In genomic region chr11:16592006-16592405, GRCm38 (mm10) we compare ENCODE assay signal across 8 mouse cellular contexts.
DNase-seq lines count a peak whose midpoint lies in the region; ATAC-seq and TF ChIP-seq lines count a peak whose summit lies in the region.

No protein-coding gene starts in this region.

- peaks cover 2% of the 10 kb centered on the region for H3K4me1 ChIP-seq in heart, adult 2 months (ENCODE audit: control insufficient read depth, insufficient read depth, low read length)
- peaks cover 13% of the 10 kb centered on the region for H3K4me1 ChIP-seq in forebrain, embryonic 14.5 days (ENCODE audit: control insufficient read depth, insufficient read depth, low read length)
- H3K4me1 ChIP-seq in limb, embryonic 13.5 days, result peaks cover 13% of the 10 kb centered on the region

- H3K27me3 ChIP-seq in heart, adult 2 months (ENCODE audit: control insufficient read depth, insufficient read depth, low read length), result no peaks in the 10 kb centered on the region
- H3K27me3 ChIP-seq in C2C12 (ENCODE audit: control insufficient read depth, insufficient read depth, insufficient read length), result no peaks in the 10 kb centered on the region
- no peaks in the 10 kb centered on the region for H3K27me3 ChIP-seq in forebrain, embryonic 14.5 days (replicated peaks; ENCODE audit: control insufficient read depth, insufficient read depth, low read length)
- H3K27me3 ChIP-seq in limb, embryonic 13.5 days, result no peaks in the 10 kb centered on the region

- peaks cover 2% of the 10 kb centered on the region; the same call in 1 of the 2 replicates for H3K36me3 ChIP-seq in heart, adult 2 months (ENCODE audit: control insufficient read depth, insufficient read depth, low read length)
- H3K36me3 ChIP-seq in C2C12 (ENCODE audit: control insufficient read depth, insufficient read depth), result no peaks in the 10 kb centered on the region
- no peaks in the 10 kb centered on the region for H3K36me3 ChIP-seq in forebrain, embryonic 14.5 days (ENCODE audit: control insufficient read depth, insufficient read depth, low read length)
- H3K36me3 ChIP-seq in limb, embryonic 13.5 days, result no peaks in the 10 kb centered on the region

- ATAC-seq in forebrain, embryonic 14.5 days, result peak; percentile 19; the same call in 1 of the 2 replicates
- ATAC-seq in limb, embryonic 13.5 days (ENCODE audit: low FRiP score, low read depth), result no peak
- no peak for ATAC-seq in inflammation-experienced regulatory T-cells, adult 6 months

- H3ac ChIP-seq in C2C12 (ENCODE audit: control insufficient read depth, insufficient read length, low read depth), result peak overlapping the region; percentile 45

- H3K4me3 ChIP-seq in heart, adult 2 months, result no peak overlapping the region
- no peak overlapping the region for H3K4me3 ChIP-seq in C2C12 (ENCODE audit: insufficient read depth, poor library complexity, severe bottlenecking)
- no peak overlapping the region for H3K4me3 ChIP-seq in forebrain, embryonic 14.5 days (ENCODE audit: low read depth, low read length)
- H3K4me3 ChIP-seq in limb, embryonic 13.5 days, result no peak overlapping the region

- TF ChIP-seq EP300 in heart, adult 2 months (IDR thresholded peaks at IDR 0.05; ENCODE audit: insufficient read depth, low read depth, low read length), result no peak

- WGBS in heart, adult 2 months, result 67% methylated on average over 4 of the region's 4 CpGs
- 36% methylated on average over 4 of the region's 4 CpGs for WGBS in forebrain, embryonic 14.5 days
- WGBS in limb, embryonic 13.5 days, result 72% methylated on average over 4 of the region's 4 CpGs

- H3K9ac ChIP-seq in heart, adult 2 months (ENCODE audit: low read depth, low read length), result no peak overlapping the region
- no peak overlapping the region for H3K9ac ChIP-seq in forebrain, embryonic 14.5 days (ENCODE audit: low read length)
- H3K9ac ChIP-seq in limb, embryonic 13.5 days, result no peak overlapping the region

- TF ChIP-seq CTCF in heart, adult 2 months (IDR thresholded peaks at IDR 0.05), result no peak
- no peak for TF ChIP-seq CTCF in C2C12 (IDR thresholded peaks at IDR 0.05; ENCODE audit: control insufficient read depth, insufficient read depth, insufficient read length)

- H3K4me2 ChIP-seq in forebrain, embryonic 14.5 days (ENCODE audit: low read length), result no peak overlapping the region
- H3K4me2 ChIP-seq in limb, embryonic 13.5 days (replicated peaks), result peak overlapping the region; percentile 3; the same call in 1 of the 2 replicates

- DNase-seq in heart, adult 2 months, result no peak
- no peak for DNase-seq in heart, postnatal 25 days (ENCODE audit: low spot score)
- DNase-seq in forebrain, embryonic 14.5 days (ENCODE audit: low spot score), result no peak
- DNase-seq in thymus, postnatal 25 days, result no peak
- DNase-seq in layer of hippocampus, adult 18-20 months (ENCODE audit: low spot score in 2 of 2), result no peak

- no peaks in the 10 kb centered on the region for H3K79me3 ChIP-seq in C2C12 (ENCODE audit: low read depth)

- H3K9me3 ChIP-seq in forebrain, embryonic 14.5 days (replicated peaks; ENCODE audit: control insufficient read depth, low read length), result no peaks in the 10 kb centered on the region
- no peaks in the 10 kb centered on the region for H3K9me3 ChIP-seq in limb, embryonic 13.5 days

- H3K27ac ChIP-seq in heart, adult 2 months, result peak overlapping the region; percentile 12
- peak overlapping the region; percentile 46; the same call in 1 of the 2 replicates for H3K27ac ChIP-seq in forebrain, embryonic 14.5 days (ENCODE audit: low read depth, low read length)
- H3K27ac ChIP-seq in limb, embryonic 13.5 days, result peak overlapping the region; percentile 55

- no peaks in the 10 kb centered on the region for H3K79me2 ChIP-seq in heart, adult 2 months (replicated peaks; ENCODE audit: control insufficient read depth, insufficient read depth, low read length)
- no peaks in the 10 kb centered on the region for H3K79me2 ChIP-seq in C2C12 (ENCODE audit: control insufficient read depth, insufficient read depth)

- TF ChIP-seq POLR2A in heart, adult 2 months (IDR thresholded peaks at IDR 0.05; ENCODE audit: insufficient read depth, low read depth, low read length), result no peak

- intact Hi-C loops in heart, adult 2 months (cut with DNase I), result loop anchor here (5.0 kb wide), 1 partner anchor 65 kb away; no protein-coding TSS in a partner anchor
- intact Hi-C loops in heart, postnatal 25 days (cut with DNase I), result loop anchor here (10.0 kb wide), 1 partner anchor 353 kb away; no protein-coding TSS in a partner anchor

TF ChIP-seq in C2C12, 6 proteins besides CTCF, POLR2A, EP300 and RAD21:
- TF ChIP-seq FOSL1 (IDR thresholded peaks at IDR 0.05; ENCODE audit: insufficient read depth, low read length, poor library complexity, severe bottlenecking) (no peak), MAX (IDR thresholded peaks at IDR 0.05) (no peak), USF1 (IDR thresholded peaks at IDR 0.05; ENCODE audit: low read depth) (no peak), MYOD1 (IDR thresholded peaks at IDR 0.05; ENCODE audit: control insufficient read depth, insufficient read length, low read depth) (no peak), CEBPB (IDR thresholded peaks at IDR 0.05; ENCODE audit: low read depth) (no peak), MYOG (IDR thresholded peaks at IDR 0.05; ENCODE audit: control insufficient read depth, extremely low read depth, insufficient read length) (no peak)
